Mouse (Mus musculus) layer of hippocampus, postnatal 25 days (tissue): ENCODE results near the gene Dtnbp1. TPM values are rescaled to one million over a fixed set of nuclear protein-coding genes. Genes with fewer than 3 reads are reported as not detected.

Source experiments
- DNase-seq, 2 experiments: peaks; one replicate each; pipeline ENCODE4 v3.0.0; 2022; ENCODE audit warnings: mixed read lengths in 2 of 2, low spot score in 1 of 2; ENCODE audit errors: extremely low spot score in 1 of 2
- total RNA-seq, 2 experiments: library from RNA; stranded (reverse); gene quantifications; 2 replicates each; pipeline ENCODE4 v1.2.3; 2021

Gene Dtnbp1
- total RNA-seq, 2 experiments from 2014 or later: 76.9 to 78.4 TPM

GRCm38 (mm10) chr13:44913560-44913959 is 88.4 kb downstream of the Dtnbp1 start:
- no peak for DNase-seq

GRCm38 (mm10) chr13:44912851-44913250 is 89.1 kb downstream of the Dtnbp1 start:
- DNase-seq: peak in 1 of 2 experiments; percentile 23

GRCm38 (mm10) chr13:44908790-44909189 is 93.2 kb downstream of the Dtnbp1 start:
- no peak for DNase-seq

- DNase-seq: peak; percentile 64 to 83
Observed at GRCm38 (mm10) chr13:44907702-44908101, 94.2 kb downstream of the Dtnbp1 start.

- DNase-seq: no peak
Observed at GRCm38 (mm10) chr13:44906141-44906540, 95.8 kb downstream of the Dtnbp1 start.

- no peak for DNase-seq
Observed at GRCm38 (mm10) chr13:44904271-44904670, 97.7 kb downstream of the Dtnbp1 start.

DNA sequence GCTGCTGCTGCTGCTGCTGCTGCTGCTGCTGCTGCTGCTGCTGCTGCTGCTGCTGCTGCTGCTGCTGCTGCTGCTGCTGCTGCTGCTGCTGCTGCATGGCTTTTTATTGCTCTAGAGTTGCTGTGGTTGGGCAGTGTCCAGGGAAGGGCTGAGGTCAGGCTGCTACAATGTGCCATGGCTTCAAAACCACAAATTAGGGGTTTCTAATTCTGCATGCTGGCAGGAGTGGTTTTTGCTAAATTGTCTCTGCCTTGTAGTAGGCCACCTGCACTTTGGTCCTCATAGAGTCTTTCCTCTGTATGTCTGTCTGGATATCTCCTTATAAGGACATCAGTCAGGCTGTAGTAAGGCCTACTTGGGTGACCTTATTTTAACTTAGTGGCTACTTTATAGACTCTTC is 98.5 kb downstream of the Dtnbp1 start:
- DNase-seq: no peak

DNA sequence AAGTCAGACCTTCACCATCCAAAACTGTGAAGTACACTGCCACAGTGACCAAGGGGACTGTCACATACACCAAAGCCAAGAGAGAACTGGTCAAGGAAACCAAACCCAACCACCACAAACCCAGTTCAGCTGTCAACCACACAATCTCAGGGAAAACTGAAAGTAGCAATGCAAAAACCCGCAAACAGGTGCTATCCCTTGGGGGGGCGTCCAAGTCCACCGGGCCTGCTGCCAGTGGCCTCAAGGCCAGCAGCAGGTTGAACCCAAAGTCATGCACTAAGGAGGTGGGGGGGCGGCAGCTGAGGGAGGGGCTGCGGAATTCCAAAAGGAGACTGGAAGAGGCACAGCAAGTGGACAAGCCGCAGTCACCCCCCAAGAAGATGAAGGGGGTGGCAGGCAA is 99.6 kb downstream of the Dtnbp1 start:
- no peak for DNase-seq

GRCm38 (mm10) chr13:44896211-44896610 is 105.7 kb downstream of the Dtnbp1 start:
- DNase-seq: no peak

GRCm38 (mm10) chr13:44891813-44892730 is 109.9 kb downstream of the Dtnbp1 start:
- no peak for DNase-seq

DNA sequence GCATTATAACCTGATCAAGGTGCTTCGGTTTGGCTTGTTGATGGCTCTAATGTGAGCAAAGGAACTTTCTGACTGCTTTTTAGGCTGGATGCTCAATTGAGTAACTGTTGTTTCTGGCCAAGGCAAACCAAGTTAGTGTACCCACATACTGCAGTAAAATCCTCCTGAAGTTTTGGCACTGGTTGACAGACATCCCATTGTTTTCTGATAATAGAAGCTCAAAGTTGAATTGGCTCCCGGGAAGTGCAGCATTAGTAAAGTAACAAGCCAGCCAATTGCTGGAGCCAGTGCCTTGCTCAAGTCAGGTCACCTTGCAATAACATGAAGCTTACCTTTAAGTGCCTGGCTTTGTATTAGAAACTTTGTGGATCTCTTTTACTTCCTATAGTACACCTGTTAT is 111.3 kb downstream of the Dtnbp1 start:
- DNase-seq: no peak

DNA sequence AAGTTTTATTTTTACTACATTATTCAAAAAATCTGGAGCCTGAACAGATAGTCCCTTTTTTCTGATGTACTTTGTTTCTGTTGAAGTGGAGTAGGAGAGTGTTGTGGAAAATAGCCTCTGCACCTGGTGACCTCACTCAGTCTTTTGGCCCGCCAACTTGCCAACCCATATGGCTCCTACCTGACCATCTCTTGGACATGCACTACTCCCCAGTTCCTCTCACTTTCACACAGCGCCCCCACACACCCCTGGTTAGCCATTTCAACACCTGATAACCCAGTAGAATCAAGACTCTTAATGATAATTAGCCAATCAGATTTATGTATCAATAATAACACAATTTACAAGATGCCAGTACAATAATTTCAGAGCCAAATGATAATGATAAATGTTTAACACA is 115.7 kb downstream of the Dtnbp1 start:
- no peak for DNase-seq

DNA sequence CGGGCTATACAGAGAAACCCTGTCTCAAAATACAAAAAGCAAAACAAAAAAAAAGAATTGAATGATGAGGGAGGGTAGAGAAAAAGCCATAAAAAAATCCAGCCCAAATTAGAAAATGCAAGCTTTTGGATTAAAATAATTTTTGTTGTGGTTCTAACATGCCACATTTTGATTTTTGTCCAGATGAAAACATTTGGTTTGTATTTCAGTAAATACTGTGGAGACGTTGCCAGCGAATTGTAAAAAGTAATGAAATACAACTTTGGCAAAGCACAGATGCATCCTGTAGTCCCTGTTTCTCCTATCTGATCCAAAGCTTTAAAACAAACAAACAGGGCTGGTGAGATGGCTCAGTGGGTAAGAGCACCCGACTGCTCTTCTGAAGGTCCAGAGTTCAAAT is 120.9 kb downstream of the Dtnbp1 start:
- no peak for DNase-seq

DNA sequence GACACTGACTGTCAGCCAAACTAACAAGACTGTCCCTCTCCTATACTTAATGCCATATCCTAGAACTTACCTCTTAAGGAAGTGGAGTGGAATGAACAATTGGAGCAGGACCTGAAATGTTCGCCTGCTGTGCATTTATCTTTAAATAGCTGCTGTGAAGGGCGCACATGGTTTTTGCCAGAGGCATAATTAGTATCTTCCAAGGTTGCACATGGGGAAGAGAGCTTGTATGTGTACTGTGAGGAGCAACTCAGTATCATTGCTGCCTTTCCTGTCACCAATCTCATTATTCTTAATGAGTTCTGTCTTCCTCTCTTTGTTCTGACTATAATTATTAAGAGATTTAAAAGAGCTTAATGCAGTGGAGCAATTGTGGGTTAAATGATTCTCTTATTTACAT is 125.1 kb downstream of the Dtnbp1 start:
- DNase-seq: no peak

Other genes with a start within 250 kb of the Dtnbp1 start
- gene Gm9817, start 76.5 kb upstream of the Dtnbp1 start, total RNA-seq: under 1 TPM in 1 of 2 experiments, not detected in 1; 0.10 TPM